Mouse (Mus musculus): ENCODE data around the gene Adamts12. TPM values are rescaled to one million over a fixed set of nuclear protein-coding genes. Genes with fewer than 3 reads are reported as not detected.

Gene Adamts12
- polyA plus RNA-seq, 1 experiment from 2014 or later = 1.4 TPM

DNA sequence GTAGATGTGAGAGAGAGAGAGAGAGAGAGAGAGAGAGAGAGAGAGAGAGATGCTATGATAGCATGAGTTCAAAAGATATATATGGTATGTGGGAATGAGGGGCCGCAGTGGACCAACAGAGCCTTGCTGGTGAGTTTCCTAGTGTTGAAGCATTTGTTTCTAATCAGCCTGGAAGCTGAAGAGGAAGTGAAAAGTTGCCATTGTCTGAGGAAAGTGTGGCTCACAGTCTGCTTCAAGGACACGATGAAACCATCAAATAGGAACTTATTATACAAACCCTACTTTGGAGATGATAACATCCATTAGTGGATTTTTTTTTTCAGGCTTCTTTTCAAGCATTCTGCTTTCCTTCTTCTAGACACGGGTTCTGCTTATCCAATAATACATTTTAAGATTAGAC lies 52.3 kb downstream of the Adamts12 start:
- Histone ChIP-seq H3K4me1 (replicated peaks; ENCODE audit: control insufficient read depth, insufficient read depth, low read length) (no peaks in the 10 kb centered on the region), H3K9ac (ENCODE audit: low read depth, low read length) (no peak overlapping the region), H3K9me3 (ENCODE audit: control insufficient read depth, low read length) (no peaks in the 10 kb centered on the region), H3K27ac (ENCODE audit: low read depth, low read length) (no peak overlapping the region), H3K4me3 (ENCODE audit: low read depth, low read length) (no peak overlapping the region), H3K36me3 (ENCODE audit: control insufficient read depth, insufficient read depth, low read length) (no peaks in the 10 kb centered on the region), H3K4me2 (no peak overlapping the region), H3K27me3 (replicated peaks; ENCODE audit: control insufficient read depth, insufficient read depth, low read length) (no peaks in the 10 kb centered on the region)
- 52% methylated on average over 3 of the region's 3 CpGs for WGBS
- no peak for DNase-seq (ENCODE audit: low spot score)
- no peak for ATAC-seq (replicated peaks; ENCODE audit: low FRiP score)

DNA sequence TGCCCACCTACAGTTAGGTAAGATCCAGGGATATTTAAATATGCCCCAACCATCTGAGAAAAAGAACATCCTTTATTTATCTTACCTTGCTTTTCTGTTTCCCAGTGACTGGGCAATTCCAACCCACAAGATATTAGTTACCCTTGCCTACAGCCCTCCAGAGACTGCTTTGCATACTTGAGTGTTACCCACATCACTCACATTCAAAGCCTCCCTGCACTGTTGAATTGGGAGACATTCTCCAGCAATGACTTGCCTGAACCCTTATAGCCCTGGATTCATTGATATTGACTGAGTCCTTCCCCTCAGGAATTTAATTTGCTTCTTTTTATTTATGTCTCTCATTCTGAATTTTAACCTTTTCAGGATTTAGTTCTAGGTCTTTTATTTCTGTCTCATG lies 53.8 kb downstream of the Adamts12 start:
- H3K4me1 ChIP-seq (replicated peaks; ENCODE audit: control insufficient read depth, insufficient read depth, low read length) = no peaks in the 10 kb centered on the region
- H3K9me3 ChIP-seq (ENCODE audit: control insufficient read depth, low read length) = no peaks in the 10 kb centered on the region
- H3K4me2 ChIP-seq = no peak overlapping the region
- no peaks in the 10 kb centered on the region for H3K36me3 ChIP-seq (ENCODE audit: control insufficient read depth, insufficient read depth, low read length)
- ATAC-seq (replicated peaks; ENCODE audit: low FRiP score) (no peak), DNase-seq (ENCODE audit: low spot score) (no peak)
- no peak overlapping the region for H3K27ac ChIP-seq (ENCODE audit: low read depth, low read length)
- H3K4me3 ChIP-seq (ENCODE audit: low read depth, low read length) = no peak overlapping the region
- H3K27me3 ChIP-seq (replicated peaks; ENCODE audit: control insufficient read depth, insufficient read depth, low read length) = no peaks in the 10 kb centered on the region
- H3K9ac ChIP-seq (ENCODE audit: low read depth, low read length) = no peak overlapping the region

DNA sequence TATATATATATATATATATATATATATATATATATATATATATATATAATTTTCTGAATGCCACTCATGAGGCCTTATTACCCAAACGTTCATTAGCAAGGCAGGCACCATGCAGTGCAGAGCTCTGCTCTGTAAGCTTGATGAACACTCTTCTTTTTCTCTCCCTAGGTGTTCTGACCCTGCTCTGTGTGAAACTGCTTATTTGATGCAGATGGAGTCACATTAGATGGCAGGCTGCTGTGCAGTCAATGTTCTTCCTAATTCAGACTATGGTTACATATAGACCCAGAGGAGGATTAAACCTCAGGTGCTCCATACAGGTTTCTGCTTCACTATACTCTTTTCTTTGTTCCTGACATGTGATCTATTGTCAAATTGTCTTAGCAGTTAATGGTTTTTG lies 57.1 kb downstream of the Adamts12 start:
- no peaks in the 10 kb centered on the region for H3K4me1 ChIP-seq (replicated peaks; ENCODE audit: control insufficient read depth, insufficient read depth, low read length)
- ATAC-seq (replicated peaks; ENCODE audit: low FRiP score) = no peak
- H3K27ac ChIP-seq (ENCODE audit: low read depth, low read length) = no peak overlapping the region
- H3K9ac ChIP-seq (ENCODE audit: low read depth, low read length) = no peak overlapping the region
- H3K27me3 ChIP-seq (replicated peaks; ENCODE audit: control insufficient read depth, insufficient read depth, low read length) = no peaks in the 10 kb centered on the region
- no peak overlapping the region for H3K4me3 ChIP-seq (ENCODE audit: low read depth, low read length)
- H3K36me3 ChIP-seq (ENCODE audit: control insufficient read depth, insufficient read depth, low read length) = no peaks in the 10 kb centered on the region
- DNase-seq (ENCODE audit: low spot score) = no peak
- WGBS = 70% methylated on average over 1 of the region's 1 CpGs
- H3K9me3 ChIP-seq (ENCODE audit: control insufficient read depth, low read length) = no peaks in the 10 kb centered on the region
- H3K4me2 ChIP-seq = no peak overlapping the region

DNA sequence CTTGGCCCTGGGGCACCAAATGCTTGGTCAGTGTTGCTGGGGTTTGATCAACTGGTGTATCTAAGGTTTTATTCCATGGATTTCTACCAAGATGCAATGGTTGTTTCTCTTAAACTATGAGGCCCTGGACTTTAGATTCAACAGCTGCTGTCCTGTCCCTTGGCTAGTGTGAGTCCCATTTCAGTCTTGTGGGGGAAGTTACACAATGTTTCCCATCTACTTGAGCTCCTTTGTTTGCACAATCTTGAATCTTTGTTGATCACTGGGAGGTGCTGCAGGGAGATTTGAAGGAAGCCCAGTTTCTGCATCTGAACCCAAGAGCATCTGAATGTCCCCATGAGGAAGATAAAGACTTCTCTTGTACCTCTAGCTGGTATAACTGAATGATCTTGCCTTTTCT lies 60.8 kb downstream of the Adamts12 start:
- no peak overlapping the region for H3K9ac ChIP-seq (ENCODE audit: low read depth, low read length)
- H3K4me2 ChIP-seq = no peak overlapping the region
- H3K27ac ChIP-seq (ENCODE audit: low read depth, low read length) = no peak overlapping the region
- no peaks in the 10 kb centered on the region for H3K36me3 ChIP-seq (ENCODE audit: control insufficient read depth, insufficient read depth, low read length)
- no peaks in the 10 kb centered on the region for H3K9me3 ChIP-seq (ENCODE audit: control insufficient read depth, low read length)
- no peaks in the 10 kb centered on the region for H3K4me1 ChIP-seq (replicated peaks; ENCODE audit: control insufficient read depth, insufficient read depth, low read length)
- ATAC-seq (replicated peaks; ENCODE audit: low FRiP score) (no peak), DNase-seq (ENCODE audit: low spot score) (no peak)
- H3K27me3 ChIP-seq (replicated peaks; ENCODE audit: control insufficient read depth, insufficient read depth, low read length) = no peaks in the 10 kb centered on the region
- H3K4me3 ChIP-seq (ENCODE audit: low read depth, low read length) = no peak overlapping the region

DNA sequence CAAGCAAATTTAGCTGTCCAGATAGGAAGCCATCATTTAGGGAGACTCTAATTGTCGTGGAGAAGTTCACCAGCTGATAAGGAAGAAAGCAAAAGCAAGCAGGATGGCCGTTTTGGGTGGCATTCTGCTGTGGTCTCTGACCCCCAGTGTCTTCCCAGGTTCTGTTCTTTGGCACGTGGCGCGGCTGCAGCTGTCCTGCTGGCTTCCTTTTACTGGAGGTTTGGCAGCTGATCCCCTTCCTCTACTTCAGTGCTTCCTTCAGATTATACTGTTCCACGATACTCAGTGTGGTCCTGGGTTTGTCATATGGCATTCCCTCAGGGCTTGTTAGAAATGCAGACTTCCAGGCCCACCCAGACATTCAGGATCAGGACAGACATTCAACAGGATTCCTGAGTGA lies 63.9 kb downstream of the Adamts12 start:
- no peaks in the 10 kb centered on the region for H3K36me3 ChIP-seq (ENCODE audit: control insufficient read depth, insufficient read depth, low read length)
- H3K9ac ChIP-seq (ENCODE audit: low read depth, low read length) = no peak overlapping the region
- ATAC-seq (replicated peaks; ENCODE audit: low FRiP score) (no peak), DNase-seq (ENCODE audit: low spot score) (no peak)
- no peak overlapping the region for H3K4me2 ChIP-seq
- WGBS = 56% methylated on average over 6 of the region's 6 CpGs
- no peaks in the 10 kb centered on the region for H3K27me3 ChIP-seq (replicated peaks; ENCODE audit: control insufficient read depth, insufficient read depth, low read length)
- no peaks in the 10 kb centered on the region for H3K4me1 ChIP-seq (replicated peaks; ENCODE audit: control insufficient read depth, insufficient read depth, low read length)
- no peaks in the 10 kb centered on the region for H3K9me3 ChIP-seq (ENCODE audit: control insufficient read depth, low read length)
- H3K4me3 ChIP-seq (ENCODE audit: low read depth, low read length) = no peak overlapping the region
- no peak overlapping the region for H3K27ac ChIP-seq (ENCODE audit: low read depth, low read length)

DNA sequence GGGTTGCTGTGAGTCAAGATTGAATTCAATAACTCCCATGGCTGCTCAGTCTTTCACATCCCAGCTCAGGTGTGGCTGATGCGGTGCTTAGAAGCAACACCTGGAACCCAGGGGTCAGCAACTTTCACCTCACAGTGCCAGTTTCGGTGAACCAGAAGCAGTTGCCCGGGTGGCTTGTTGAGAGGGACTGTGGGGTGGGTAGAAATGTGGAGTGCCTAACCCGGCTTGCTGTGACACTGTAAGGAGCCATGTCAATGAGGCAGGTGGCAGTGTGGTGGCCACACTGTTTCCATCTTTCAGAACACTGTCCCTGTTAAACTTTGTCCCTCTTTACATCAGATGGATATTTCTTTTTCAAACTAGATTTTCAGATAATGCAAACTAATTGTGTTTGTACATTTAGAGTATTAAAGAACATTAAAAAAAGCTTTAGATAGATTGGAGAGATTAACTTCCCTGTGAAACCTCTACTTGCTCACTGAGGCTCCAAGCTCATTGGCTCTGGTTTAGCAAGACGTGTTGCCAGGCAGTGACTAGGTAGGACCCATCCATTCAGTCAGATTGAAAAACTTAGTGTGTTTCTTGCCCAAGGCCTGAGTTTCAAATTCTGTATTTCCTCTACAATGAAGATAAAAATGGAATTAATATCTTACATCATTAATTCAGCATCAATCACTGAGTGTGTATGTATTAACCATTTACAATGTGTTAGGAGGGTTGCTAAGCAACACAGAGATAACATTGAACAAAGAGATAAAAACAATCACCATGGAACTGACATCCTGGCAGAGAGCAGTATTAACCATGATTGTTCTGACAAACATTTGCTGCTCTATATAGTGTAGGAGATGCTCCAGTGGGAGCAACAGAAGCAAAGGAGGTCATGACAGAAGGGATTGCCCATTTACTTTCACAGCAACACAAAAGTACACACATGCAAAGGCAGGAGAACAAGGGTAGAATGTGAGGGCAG lies 68.3 kb downstream of the Adamts12 start:
- Histone ChIP-seq H3K4me3 (ENCODE audit: low read depth, low read length) (no peak overlapping the region), H3K9ac (ENCODE audit: low read depth, low read length) (no peak overlapping the region), H3K4me2 (no peak overlapping the region), H3K27ac (ENCODE audit: low read depth, low read length) (no peak overlapping the region), H3K27me3 (replicated peaks; ENCODE audit: control insufficient read depth, insufficient read depth, low read length) (no peaks in the 10 kb centered on the region), H3K36me3 (ENCODE audit: control insufficient read depth, insufficient read depth, low read length) (no peaks in the 10 kb centered on the region), H3K4me1 (replicated peaks; ENCODE audit: control insufficient read depth, insufficient read depth, low read length) (no peaks in the 10 kb centered on the region), H3K9me3 (ENCODE audit: control insufficient read depth, low read length) (no peaks in the 10 kb centered on the region)
- DNase-seq (ENCODE audit: low spot score) (no peak), ATAC-seq (replicated peaks; ENCODE audit: low FRiP score) (no peak)
- WGBS = 72% methylated on average over 5 of the region's 5 CpGs

DNA sequence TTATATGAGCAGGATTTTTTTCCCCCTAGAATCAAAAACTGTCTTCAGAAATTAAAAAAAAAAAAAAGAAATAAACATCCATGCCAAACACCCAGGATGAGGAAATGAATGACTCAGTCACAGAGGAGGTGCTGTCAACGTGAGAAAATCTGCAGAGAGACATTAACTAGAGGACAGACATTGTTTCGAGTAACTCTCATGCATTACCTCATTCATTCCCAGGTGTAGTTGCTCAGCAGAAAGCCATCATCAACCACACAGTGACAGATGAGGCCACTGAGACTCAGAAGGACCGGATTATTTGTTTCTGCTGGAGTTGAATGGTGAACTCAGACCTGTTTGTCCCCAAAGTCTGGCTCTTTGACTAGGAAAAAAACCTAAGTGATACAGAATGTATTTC lies 81.0 kb downstream of the Adamts12 start:
- no peak overlapping the region for H3K4me3 ChIP-seq (ENCODE audit: low read depth, low read length)
- no peaks in the 10 kb centered on the region for H3K27me3 ChIP-seq (replicated peaks; ENCODE audit: control insufficient read depth, insufficient read depth, low read length)
- WGBS = 65% methylated on average over 3 of the region's 3 CpGs
- ATAC-seq (replicated peaks; ENCODE audit: low FRiP score) (no peak), DNase-seq (ENCODE audit: low spot score) (no peak)
- no peaks in the 10 kb centered on the region for H3K36me3 ChIP-seq (ENCODE audit: control insufficient read depth, insufficient read depth, low read length)
- H3K4me1 ChIP-seq (replicated peaks; ENCODE audit: control insufficient read depth, insufficient read depth, low read length) = no peaks in the 10 kb centered on the region
- no peaks in the 10 kb centered on the region for H3K9me3 ChIP-seq (ENCODE audit: control insufficient read depth, low read length)
- no peak overlapping the region for H3K27ac ChIP-seq (ENCODE audit: low read depth, low read length)
- no peak overlapping the region for H3K9ac ChIP-seq (ENCODE audit: low read depth, low read length)
- H3K4me2 ChIP-seq = no peak overlapping the region

DNA sequence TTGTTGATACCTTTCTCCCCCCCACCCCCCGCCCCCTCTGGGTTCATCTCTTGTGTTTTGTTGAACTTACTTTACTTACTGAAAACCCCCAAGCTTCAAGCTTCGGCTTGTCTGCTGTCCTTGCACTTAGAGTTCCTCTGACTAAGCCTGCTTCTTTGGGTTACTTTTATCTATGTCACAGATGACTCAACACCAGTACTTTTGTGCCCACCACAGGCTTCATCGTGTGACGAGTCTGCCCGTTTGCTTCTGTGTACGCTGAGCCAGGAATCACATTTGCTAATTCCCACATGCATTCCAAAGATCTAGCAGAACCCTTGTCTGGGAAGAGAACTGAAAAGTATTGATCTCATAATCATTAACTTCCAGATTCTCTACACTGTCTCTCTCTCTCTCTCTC lies 94.8 kb downstream of the Adamts12 start:
- no peak overlapping the region for H3K4me2 ChIP-seq
- WGBS = 69% methylated on average over 6 of the region's 6 CpGs
- no peaks in the 10 kb centered on the region for H3K27me3 ChIP-seq (replicated peaks; ENCODE audit: control insufficient read depth, insufficient read depth, low read length)

DNA sequence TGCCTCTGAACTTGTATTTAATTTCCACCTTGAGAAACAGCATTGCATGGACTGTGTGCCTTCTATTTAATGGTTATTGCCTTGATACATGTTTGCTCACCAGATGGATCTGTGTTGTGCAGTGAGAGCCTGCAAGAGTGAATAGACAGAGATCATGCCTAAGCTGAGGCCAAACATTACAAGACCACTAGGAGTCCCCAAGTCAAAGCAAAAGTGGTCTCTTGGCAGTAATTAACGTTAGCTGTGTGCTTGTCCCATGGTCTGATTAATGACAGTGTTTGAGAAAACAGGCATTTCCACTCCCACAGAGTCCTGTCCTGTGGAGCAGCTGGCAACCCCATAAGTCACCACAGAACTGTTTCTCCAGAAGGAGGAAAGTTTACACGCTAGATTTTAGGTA lies 96.2 kb downstream of the Adamts12 start:
- Histone ChIP-seq H3K27ac (ENCODE audit: low read depth, low read length) (no peak overlapping the region), H3K9me3 (ENCODE audit: control insufficient read depth, low read length) (no peaks in the 10 kb centered on the region), H3K4me1 (replicated peaks; ENCODE audit: control insufficient read depth, insufficient read depth, low read length) (no peaks in the 10 kb centered on the region), H3K4me2 (no peak overlapping the region), H3K27me3 (replicated peaks; ENCODE audit: control insufficient read depth, insufficient read depth, low read length) (no peaks in the 10 kb centered on the region), H3K9ac (ENCODE audit: low read depth, low read length) (no peak overlapping the region), H3K36me3 (ENCODE audit: control insufficient read depth, insufficient read depth, low read length) (no peaks in the 10 kb centered on the region), H3K4me3 (ENCODE audit: low read depth, low read length) (no peak overlapping the region)
- ATAC-seq (replicated peaks; ENCODE audit: low FRiP score) = no peak
- WGBS = 38% methylated on average over 2 of the region's 2 CpGs
- DNase-seq (ENCODE audit: low spot score) = no peak

More for the DNA sequence above, 94.8 kb downstream of the Adamts12 start:
- H3K4me1 ChIP-seq (replicated peaks; ENCODE audit: control insufficient read depth, insufficient read depth, low read length) = no peaks in the 10 kb centered on the region
- no peaks in the 10 kb centered on the region for H3K9me3 ChIP-seq (ENCODE audit: control insufficient read depth, low read length)
- H3K27ac ChIP-seq (ENCODE audit: low read depth, low read length) = no peak overlapping the region
- ATAC-seq (replicated peaks; ENCODE audit: low FRiP score) = no peak
- no peaks in the 10 kb centered on the region for H3K36me3 ChIP-seq (ENCODE audit: control insufficient read depth, insufficient read depth, low read length)
- DNase-seq (ENCODE audit: low spot score) = no peak
- no peak overlapping the region for H3K4me3 ChIP-seq (ENCODE audit: low read depth, low read length)
- H3K9ac ChIP-seq (ENCODE audit: low read depth, low read length) = no peak overlapping the region
